Mouse (Mus musculus) right cerebral cortex, adult 2 months (tissue): ENCODE results near the gene Traf4.

Source experiments
- DNase-seq, 2 experiments: peaks; one replicate each; pipeline ENCODE4 v3.0.0; 2021 to 2022; ENCODE audit warnings: low spot score in 2 of 2

The Traf4 gene

DNA sequence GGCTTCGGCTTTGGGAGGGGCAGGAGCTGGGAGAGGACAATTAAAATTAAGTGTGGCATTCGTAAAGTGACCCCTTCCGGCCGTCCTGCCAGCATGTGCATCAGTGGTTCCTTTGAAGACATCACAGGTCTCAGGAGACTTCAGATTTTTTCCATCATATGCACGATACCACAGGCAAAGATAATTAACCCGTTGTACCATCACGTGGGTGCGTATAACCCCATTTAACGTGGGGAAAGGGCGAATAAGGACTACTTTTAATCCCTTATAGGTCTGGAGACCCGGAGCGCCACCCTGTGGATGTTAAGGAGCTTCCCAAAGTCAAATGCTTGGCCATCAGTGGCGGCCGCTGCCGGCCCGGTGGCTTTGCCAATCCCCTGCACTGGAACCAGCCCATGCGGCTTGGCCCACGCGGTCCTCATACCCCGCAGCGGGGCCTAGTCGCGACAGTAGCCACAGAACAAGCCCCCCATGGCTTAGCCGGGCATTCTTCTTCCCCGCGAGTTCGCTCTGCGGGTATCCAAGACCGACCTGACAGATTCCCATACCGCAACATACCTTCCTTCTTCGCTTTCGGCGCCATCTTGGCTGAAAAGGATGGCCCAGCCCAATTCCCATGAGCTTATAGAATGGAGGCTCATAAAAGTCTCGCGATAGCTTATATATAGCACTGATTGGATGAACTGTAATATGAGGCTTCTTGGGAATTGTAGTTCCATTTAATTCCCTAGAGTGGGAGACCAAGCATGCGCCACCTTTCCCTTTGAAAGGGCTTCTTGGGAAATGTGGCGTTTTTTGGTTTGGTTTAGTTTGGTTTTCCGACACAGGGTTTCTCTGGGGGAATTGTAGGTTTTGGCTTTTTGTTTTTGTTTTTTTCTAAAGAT is 17.8 kb upstream of the Traf4 start, which contains the start of gene Rpl23a:
TSS of gene Rpl23a (minus strand) at position 624 of the 884 bp plus-strand sequence.
- peak; percentile 88 to 93 for DNase-seq

DNA sequence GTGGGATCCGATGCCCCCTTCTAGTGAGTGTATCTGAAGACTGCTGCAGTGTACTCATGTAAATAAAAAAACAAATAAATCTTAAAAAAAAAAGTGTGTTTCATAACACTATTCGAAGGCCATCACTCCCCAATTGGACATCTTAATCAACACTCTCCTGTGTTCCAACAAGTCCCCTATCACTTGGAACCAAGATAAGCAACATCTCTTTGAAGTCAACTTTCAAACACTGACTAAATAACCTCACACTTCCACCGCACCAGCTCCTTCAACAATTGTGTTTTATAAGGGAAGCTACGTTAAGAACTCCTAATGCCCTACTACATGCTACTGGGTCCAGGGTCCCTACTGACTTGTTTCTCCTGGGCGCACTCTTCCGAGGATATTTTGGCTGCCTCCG is 17.1 kb upstream of the Traf4 start:
- no peak for DNase-seq

DNA sequence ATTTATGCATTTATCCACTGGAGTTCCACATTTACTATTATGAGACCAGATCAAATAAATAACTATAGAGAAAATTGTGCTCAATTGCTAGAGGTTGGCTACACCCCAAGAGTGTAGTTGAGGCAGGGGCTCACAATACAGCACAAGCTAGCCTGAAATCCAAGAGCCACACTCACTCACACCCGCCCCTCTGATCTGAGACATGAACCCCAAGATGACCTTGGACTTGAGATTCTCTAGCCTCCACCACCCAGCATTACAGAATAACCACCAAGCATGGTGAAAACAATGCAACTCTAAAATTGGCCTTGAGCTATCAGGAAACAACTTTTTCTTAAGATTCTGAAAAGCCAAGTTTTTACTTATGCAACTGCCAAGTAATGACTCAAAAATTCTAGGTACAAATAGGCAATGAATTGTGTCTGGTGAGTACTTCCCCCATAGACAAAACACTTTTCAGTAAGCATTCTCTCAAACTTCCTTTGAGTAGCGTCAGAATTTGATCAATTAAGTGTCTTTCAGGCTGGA is 16.5 kb upstream of the Traf4 start:
- DNase-seq: no peak

DNA sequence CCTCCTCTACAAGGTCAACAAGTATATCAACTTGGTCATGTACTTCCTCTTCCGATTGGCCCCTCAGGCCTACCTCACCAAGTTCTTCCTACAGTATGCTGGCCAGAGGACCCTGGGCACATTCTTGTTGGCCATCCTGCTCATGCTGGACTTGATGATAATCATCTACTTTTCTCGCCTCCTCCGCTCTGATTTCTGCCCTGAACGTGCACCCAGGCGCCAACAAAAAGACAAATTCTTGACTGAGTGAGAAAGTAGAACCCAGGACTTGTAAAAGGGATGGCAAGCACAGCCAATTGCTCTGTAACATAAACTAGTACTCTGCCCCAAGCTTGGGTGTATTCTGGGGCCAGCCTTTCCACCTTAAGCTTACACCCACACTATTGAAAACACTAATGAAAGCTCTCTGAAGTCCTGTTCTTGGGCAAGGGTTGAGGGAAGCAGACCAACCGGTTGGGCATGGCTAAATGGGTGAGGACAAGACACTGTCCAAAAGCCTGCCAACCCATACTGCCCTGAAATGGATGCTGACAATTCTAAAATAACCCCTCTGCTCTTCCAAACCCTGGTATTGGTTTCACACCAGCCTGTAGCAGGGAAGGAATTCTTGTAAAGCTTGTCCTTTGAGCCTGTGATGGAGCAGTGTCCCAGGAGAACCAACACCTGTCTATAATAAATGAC is 14.8 kb upstream of the Traf4 start:
- DNase-seq: no peak

DNA sequence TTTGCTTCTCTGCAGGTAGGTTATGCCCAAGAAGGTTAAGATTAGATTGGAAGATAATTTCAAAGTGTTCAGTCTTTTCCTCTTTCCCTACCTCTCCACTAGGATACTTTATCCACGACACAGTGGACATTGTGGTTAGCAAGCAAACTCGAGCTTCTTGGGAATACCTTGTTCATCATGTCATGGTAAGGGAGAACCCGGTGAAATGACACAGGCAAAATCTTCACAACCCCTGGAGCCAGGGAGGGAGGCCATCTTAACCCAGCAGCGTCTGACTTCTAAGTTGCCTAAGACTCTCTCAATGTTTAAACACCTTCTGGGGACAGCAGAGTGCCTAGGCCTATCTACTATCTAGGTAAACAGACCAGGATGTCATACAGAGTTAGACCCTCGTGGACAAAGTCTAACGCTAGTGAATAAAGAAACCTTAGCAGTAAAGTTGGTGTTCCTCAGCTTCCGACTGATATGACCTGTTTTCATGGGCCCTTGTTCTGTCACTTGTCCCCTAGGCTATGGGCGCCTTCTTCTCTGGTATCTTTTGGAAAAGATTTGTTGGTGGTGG is 14.1 kb upstream of the Traf4 start:
- DNase-seq: no peak

DNA sequence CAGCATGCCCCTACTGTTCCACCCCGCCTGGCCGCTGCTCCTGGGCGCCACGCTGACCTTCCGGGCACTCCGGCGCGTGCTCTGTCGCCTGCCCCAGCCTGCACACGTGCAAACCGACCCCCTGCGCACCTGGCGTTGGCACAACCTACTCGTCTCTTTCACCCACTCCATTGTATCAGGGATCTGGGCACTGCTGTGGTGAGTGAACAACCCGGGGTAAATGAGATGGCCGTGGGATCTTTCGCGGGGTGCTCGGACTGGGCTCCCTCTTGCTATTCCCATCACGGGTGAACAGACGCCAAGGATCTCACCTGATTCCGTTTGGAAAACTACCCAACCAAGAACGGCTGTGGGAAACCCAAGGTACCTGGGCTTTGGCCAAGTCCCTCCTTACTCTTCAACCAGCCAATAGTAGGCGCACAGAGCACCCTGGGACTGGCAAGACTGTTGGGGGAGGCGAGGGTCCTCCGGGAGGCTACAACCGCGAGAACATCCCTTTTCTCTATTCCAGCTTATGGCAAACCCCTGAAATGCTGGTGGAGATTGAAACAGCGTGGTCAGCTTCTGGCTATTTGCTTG is 13.6 kb upstream of the Traf4 start:
- DNase-seq: peak in 1 of 2 experiments; percentile 58

DNA sequence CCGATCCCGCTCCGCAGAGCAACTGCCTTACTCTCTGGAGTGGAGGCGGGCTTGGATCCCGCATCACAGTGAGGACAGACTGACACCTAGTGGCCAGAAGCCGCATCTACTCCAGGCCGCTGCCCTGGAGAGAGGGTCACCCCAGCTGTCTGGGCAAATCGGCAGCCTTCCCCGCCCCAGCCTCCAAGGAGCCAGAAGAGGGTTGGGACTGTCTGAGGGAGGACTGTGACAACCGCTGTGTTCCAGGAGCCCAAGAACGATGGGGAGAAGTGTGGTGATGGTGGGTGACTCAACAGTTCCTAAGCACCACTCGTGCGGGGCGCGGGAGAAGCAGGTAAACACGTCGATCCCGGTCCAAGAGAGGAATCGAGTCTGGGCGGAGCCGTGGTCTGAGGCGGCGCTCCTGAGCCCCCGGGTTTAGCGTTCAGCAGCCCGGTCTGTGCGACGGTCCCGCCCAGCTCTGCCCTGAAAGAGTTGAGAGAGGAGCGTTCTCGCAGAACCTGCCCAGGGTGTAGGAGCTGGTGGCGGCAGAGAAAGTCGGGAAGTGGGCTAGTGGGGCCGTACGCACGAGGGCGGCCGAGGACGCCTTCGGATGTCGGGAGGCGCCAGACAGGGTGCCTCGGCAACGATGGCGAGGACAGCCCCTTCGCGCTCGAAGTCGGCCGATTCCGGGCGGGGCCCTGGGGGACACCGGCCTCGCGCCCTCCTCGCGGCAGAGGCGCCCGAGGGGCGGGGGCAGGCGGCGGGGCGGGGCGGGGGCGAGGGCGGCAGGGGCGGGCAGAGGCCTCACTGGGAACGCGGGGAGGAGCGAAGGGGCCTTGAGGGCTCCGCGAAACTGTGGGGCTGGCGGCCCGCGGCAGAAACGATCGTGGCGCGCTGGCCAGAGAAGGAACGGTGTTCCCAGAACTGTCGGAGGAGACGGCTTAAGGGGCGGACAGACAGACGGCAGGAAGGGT is 12.8 kb upstream of the Traf4 start:
- DNase-seq: peak; percentile 95 to 96

DNA sequence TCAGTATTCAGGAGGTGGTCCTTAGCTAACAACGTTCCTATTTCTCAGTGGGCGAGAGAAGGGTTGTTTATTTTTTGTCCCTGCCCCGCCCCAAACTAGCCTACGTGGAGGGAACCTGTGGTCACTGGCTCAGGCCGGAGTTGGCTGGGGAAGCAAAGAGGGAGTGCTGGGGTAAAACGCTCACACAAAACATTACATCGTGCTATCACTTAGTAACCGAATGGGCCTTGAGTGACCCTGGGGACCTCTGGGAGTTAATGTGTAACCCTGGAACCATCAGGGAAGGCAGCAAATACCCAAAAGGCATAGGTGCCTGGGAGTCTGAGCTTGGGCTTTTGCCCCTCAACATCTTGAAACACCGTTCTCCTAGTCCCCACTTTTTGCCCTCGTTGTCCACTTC is 12.0 kb upstream of the Traf4 start:
- DNase-seq: no peak

DNA sequence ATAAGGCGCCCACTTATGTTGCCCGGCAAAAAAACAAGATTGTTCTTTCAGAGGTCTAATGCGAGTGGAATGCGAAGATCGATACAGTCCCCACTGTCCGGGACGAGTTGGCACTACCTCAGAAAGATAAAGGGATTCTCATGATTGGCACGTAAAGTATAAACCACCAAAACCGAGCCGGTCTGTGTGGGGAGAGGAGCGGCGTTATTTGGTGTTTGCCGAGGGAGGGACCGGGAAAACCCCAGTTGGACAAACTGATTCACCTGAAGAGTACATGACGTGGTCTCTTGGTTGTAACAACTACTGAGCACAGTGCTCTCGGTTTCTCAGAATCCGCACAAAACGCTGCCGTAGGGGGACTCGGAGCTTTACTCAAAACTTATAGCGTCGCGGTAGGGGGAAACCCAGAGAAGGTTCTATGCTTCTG is 11.5 kb upstream of the Traf4 start:
- no peak for DNase-seq

DNA sequence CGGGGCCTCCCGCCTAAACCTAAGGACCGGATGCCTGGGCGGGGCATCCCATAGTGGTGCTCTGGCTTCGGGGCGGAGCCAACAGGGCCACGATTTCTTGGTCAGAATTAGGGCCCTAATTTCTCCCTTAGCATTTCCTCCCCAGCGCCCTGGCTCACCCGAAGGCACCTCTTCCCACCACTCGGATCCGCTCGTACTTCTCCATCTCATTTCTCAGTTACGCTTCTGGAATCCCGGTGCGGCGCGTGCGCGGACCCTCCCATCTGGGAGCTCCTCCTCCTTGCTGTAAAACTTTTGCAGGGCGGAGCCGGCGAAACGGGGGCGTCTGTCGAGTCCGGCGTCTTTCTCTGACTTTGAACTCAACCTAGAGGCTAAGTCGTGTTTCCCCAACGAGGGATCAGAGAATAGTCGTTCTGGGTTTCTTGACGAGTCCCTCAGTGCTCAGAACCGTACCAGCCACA is 11.0 kb upstream of the Traf4 start, which contains the start of the genes Nek8 and Tlcd1:
TSS of gene Nek8 (minus strand) at position 274 of the 461 bp plus-strand sequence.
TSS of gene Tlcd1 (plus strand) at position 310 of the 461 bp plus-strand sequence.
- DNase-seq: peak; percentile 80 to 89

DNA sequence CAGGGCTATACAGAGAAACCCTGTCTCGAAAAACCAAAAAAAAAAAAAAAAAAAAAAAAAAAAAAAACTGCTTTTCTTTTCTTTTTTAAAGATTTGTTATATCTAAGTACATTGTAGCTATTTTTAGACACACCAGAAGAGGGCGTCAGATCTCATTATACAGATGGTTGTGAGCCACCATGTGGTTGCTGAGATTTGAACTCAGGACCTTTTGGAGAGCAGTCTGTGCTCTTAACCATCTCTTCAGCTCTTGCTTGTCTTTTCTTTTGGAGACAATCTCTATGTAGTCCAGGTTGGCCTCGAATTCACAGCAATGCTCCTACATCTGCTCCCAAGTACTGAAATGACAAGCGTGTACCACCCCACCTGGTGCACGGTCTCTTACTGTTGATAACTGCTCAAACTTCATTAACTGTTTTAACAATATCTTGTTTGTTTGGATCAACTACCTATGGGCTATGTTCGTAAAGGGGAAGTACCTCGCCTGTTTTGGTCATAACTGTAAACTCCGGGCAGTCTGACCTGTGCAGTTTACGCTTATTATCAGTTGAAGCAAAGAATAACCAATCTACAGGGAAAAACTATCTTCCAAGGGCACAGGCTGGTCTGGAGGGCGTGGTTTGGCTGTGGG is 10.5 kb upstream of the Traf4 start:
- no peak for DNase-seq

DNA sequence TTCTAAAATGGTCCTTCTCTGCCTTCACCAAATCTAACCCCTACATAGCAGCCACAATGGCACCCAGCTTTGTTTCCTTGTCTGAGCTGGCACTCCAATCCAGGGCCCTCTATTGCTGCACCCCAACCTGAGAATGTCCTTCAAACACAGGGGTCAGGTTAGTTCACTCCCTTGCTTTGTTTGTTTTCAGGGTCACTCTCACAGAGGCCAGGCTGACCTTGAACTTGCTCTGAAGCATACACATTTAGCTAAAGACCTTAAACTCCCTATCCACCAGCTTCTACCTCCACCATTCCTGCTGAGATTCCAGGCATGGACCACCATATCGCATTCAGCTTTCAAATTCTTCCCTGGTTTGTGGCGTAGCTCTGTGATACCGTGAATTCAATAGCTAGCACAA is 9.1 kb upstream of the Traf4 start:
- no peak for DNase-seq

DNA sequence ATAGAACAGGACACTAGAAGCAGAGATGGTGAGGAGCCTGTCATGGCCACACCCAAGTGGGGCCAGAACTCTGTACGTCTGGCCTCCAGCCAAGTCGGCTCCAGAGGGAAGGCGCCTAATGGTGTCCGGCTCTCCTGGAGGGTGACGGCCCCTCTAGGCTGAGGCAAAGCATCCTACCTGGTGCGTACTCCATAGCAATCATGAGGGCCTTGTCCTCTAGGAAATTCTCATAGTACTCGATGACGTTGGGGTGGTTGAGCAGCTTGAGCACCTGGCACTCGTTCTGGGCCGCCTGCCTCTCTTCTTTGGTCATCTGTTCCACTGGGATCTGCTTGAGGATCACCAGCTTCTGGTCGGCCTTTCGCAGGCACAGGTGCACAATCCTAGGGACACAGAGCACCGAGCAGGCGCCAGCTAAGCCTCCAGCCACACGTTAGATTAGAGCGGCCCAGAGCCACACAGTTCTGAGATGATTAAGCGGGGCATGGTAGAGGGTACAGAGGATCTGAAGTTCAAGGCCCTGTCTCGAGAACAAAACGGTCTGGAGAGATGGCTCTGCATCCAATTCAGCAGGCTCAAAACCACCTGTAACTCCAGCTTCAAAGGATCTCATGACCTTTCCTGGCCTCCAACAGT is 7.5 kb upstream of the Traf4 start:
- DNase-seq: no peak

DNA sequence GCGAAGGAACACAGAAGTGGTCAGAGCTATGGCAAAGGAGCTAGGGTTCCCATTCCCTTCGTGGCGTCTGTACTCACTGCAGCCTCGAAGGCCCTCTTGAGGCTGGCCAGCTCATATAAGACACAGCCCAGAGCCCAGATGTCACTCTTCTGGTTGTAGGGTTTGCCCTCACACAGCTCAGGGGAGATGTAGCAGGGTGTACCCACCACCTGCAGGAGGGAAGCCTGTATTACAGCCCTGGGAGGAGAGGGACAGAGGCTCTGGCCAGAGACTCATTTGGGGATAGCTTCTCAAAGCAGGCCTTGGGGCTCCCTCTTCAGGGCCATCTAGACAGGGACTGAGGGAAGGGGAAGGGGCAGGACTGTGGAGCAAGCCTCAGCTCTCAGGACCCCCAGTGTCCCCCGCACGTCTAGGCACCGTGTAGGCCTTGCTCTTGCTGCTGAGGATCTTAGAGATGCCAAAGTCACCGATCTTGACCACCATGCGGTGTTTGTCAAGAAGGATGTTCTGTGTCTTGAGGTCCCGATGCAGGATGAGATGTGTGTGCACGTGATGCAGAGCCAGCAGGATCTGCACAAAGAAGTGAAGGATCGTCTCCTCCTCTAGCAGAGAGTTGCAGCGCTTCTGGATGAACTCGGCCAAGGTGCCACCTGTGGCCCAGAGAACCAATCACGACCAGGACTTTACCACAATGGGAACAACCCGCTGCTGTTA is 6.8 kb upstream of the Traf4 start:
- DNase-seq: no peak

DNA sequence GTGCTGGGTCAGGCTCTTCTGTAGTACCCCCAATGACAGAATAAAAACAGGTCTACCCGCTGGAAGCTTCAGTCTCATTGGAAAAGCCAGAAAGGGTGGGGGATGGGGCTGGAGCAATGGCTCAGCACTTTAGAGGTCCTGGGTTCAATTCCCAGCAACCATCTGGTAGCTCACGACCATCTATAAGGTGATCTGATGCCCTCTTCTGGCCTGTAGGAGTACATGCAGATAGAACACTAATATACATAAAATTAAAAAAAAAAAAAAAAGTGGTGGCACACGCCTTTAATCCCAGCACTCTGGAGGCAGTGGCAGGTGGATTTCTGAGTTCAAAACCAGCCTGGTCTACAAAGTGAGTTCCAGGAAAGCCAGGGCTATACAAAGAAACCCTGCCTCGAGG is 5.9 kb upstream of the Traf4 start:
- no peak for DNase-seq

DNA sequence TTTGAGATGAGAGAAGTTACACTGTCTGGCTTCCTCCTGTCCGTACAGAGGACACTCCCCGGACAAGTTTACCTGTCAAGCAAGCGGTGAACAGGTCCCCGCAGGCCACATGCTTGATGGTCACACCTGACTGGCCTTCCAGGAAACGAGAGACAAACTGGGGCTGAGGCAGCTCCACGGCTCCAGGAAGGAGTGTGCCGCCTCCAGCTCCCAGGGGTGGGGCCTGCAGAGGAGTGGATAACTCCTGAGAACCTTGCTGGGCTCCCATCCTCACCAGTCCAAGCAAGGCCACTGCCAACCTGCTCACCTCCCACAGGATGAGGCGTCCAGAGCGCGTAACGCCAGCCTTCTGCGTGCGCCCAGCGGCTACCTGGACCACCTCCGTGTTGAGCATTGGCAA is 4.9 kb upstream of the Traf4 start:
- no peak for DNase-seq

DNA sequence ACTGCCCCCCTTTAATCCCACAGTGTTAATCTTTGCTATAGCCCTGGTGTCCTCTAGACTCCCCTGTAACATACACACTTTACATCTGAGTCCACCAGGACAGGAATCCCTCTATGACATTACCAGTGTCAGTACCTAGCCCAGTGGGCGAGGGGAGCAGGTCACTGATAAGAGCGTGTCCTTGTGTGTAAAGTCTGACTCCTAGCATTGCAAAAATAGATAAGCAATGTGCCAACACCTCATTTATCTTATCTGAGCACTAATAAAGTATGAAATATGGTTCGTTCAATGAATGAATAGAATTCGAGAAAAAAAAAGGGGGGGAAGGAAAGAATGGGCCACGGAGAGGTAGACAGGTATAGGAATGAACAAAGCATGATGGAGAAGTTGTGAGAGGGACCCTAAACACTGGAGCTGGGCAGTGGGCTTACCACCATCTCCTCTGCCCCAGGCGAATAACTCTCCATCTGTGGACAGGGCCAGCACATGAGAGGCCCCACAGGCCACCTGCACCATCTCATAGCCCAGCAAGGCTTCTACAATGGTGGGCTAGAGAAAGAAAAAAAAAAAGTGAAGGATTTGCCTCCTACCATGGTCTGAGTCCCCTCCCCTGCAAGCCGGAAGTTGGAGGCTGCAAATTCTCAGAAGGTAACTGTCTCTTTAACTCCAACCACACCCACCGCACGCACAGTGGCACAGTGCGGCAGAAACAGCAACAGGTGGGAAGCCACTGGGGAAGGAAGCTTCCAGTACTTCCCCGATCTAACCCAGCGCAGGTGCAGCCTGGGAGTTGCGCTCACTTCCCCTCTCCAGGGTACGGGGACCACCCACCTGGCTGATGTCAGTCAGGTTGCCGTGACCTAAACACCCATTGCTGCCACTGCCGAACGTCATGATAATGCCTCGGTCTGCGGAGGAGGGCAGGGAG is 3.4 kb upstream of the Traf4 start:
- DNase-seq: no peak
